Mouse (Mus musculus): Measurements from ENCODE around the gene Tead1.

- TF ChIP-seq CTCF (IDR thresholded peaks at IDR 0.05; ENCODE audit: low read depth) (no peak), EP300 (IDR thresholded peaks at IDR 0.05; ENCODE audit: low read depth) (no peak)
These were observed 185.1 kb downstream of the Tead1 start for GRCm38 (mm10) chr7:112864188-112864587.
